Mouse (Mus musculus) myocyte (in vitro differentiated cells): ENCODE measurements around the gene Mt3. TPM values are rescaled to one million over a fixed set of nuclear protein-coding genes. Genes with fewer than 3 reads are reported as not detected.

Experiments used
- polyA plus RNA-seq: library from polyadenylated mRNA; unstranded; fragments of >200 nt; fragmentation: generic; extraction: Trizol; gene quantifications from one replicate; pipeline ENCODE4 v1.2.1, GENCODE M21; 2012; ENCODE audit warnings: missing spikeins

Gene Mt3
- polyA plus RNA-seq, 1 experiment, result 0.32 TPM

Other genes with a start within 250 kb of the Mt3 start
- gene Amfr, start 139.8 kb upstream of the Mt3 start, polyA plus RNA-seq, result 111 TPM
- gene Nudt21, start 115.6 kb upstream of the Mt3 start, polyA plus RNA-seq, result 88.6 TPM
- 15.6 TPM for gene Ogfod1, start 115.4 kb upstream of the Mt3 start, polyA plus RNA-seq
- gene Bbs2, start 53.7 kb upstream of the Mt3 start, polyA plus RNA-seq, result 11.2 TPM
- not detected for gene Mt4, start 15.4 kb upstream of the Mt3 start, polyA plus RNA-seq
- gene Mt2, start 20.1 kb downstream of the Mt3 start, polyA plus RNA-seq, result 699 TPM
- 1,165 TPM for gene Mt1, start 26.5 kb downstream of the Mt3 start, polyA plus RNA-seq
- gene Nup93, start 62.0 kb downstream of the Mt3 start, polyA plus RNA-seq, result 38.1 TPM
- 0.04 TPM for gene Slc12a3, start 176.6 kb downstream of the Mt3 start, polyA plus RNA-seq
- gene Herpud1, start 233.8 kb downstream of the Mt3 start, polyA plus RNA-seq, result 292 TPM